Mouse (Mus musculus) liver, embryonic 16.5 days (tissue): Measurements from ENCODE around the gene Fcgr3. TPM values are rescaled to one million over a fixed set of nuclear protein-coding genes. Genes with fewer than 3 reads are reported as not detected.
A peak's percentile ranks its signal among the peaks of the same experiment; 100 is the strongest.
"Not testable (repeated sequence)": the region's sequence is repeated elsewhere in the genome, so short reads cannot be mapped to it uniquely, and the experiment has no call there.

Source experiments
- ATAC-seq: fragments of 200-750 bp; cut with Nextera tagmentation; 2 replicates; pipeline ENCODE4 v1.8.0; 2017; ENCODE audit warnings: low read depth, mild to moderate bottlenecking, moderate number of reproducible peaks, moderate library complexity
- H3K27ac ChIP-seq: fragments of 300-500 bp; sonication (generic); 2 replicates; pipeline ENCODE4 v1.5.1; 2014; ENCODE audit warnings: mild to moderate bottlenecking, low read length
- H3K27me3 ChIP-seq: fragments of 300-500 bp; sonication (generic); 2 replicates; pipeline ENCODE4 v1.6.1; 2014; ENCODE audit warnings: low read depth, low read length, mixed read lengths; ENCODE audit not compliant: control insufficient read depth, insufficient read depth
- H3K36me3 ChIP-seq: fragments of 300-500 bp; sonication (generic); 2 replicates; pipeline ENCODE4 v1.6.1; 2014; ENCODE audit warnings: mild to moderate bottlenecking; ENCODE audit not compliant: control insufficient read depth, insufficient read depth
- H3K4me1 ChIP-seq: fragments of 300-500 bp; sonication (generic); 2 replicates; pipeline ENCODE4 v1.6.1; 2014; ENCODE audit warnings: low read depth, low read length, mixed read lengths; ENCODE audit not compliant: control insufficient read depth
- H3K4me2 ChIP-seq: fragments of 300-500 bp; sonication (generic); 2 replicates; pipeline ENCODE4 v1.6.1; 2014; ENCODE audit warnings: low read depth, low read length, mixed read lengths
- H3K4me3 ChIP-seq: fragments of 300-500 bp; sonication (generic); 2 replicates; pipeline ENCODE4 v1.5.1; 2014; ENCODE audit warnings: low read depth, mild to moderate bottlenecking, low read length
- H3K9ac ChIP-seq: fragments of 300-500 bp; sonication (generic); 2 replicates; pipeline ENCODE4 v1.6.1; 2014; ENCODE audit warnings: low read depth, low read length
- H3K9me3 ChIP-seq: fragments of 300-500 bp; sonication (generic); replicated peaks from 2 replicates; pipeline ENCODE4 v1.6.1; 2016; ENCODE audit warnings: low read length; ENCODE audit not compliant: control insufficient read depth
- WGBS: fragments of 180-500 bp; shearing (Covaris S2); extraction: QIAGEN DNeasy Blood & Tissue Kit; methylation state at CpG from one replicate; pipeline ENCODE4 v1.1.7; 2014; ENCODE audit not compliant: insufficient replicate concordance; 5-methylcytosine and 5-hydroxymethylcytosine counted together
- polyA plus RNA-seq: library from polyadenylated mRNA; unstranded; fragments of >200 nt; fragmentation: Nextera tagmentation; extraction: Ambion mirVana; gene quantifications from 2 replicates; pipeline ENCODE4 v1.2.1, GENCODE M21; 2015

Gene Fcgr3
- 28.6 and 30.3 TPM in 2 replicates for polyA plus RNA-seq

GRCm38 (mm10) chr1:171064491-171065242, at the start of gene Fcgr3:
Gene Fcgr3, minus strand, starts transcription at chr1:171064935.
- not testable (repeated sequence) for H3K27ac ChIP-seq, H3K36me3 ChIP-seq, H3K9ac ChIP-seq, H3K9me3 ChIP-seq
- Histone ChIP-seq H3K27me3 (peaks cover 20% of the 10 kb centered on the region), H3K4me3 (peak within 1 kb of the TSS; percentile 45), H3K4me1 (peaks cover 12% of the 10 kb centered on the region), H3K4me2 (peak within 1 kb of the TSS; percentile 59)
- ATAC-seq = peak; percentile 59
- under 1% methylated on average over 40 of the region's 75 CpGs for WGBS

DNA sequence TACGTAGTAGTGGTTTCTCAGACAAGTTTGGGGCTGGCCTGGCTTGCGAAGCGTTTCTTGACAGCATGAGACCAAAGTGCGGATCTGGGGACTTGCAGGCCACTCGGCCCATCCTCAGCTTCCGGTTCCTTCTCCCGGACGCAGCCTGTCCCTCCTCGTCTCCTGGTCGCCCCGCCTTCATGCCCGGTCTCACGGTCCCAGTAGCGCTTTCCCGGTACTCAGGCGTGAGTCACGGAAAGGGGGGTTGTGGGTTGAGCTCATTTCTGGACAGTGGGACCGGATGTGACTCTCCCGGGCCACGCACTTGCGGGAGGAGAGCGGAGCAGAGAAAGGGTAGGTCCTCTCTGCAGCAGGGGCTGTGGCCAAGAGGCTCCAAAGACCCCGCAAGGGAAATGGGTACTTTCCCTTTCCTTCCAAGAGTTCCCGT, 49.2 kb upstream of the Fcgr3 start, which contains the start of gene Cfap126:
TSS of gene Cfap126 (plus strand) at position 46 of the 427 bp plus-strand sequence.
- no peaks in the 10 kb centered on the region for H3K9me3 ChIP-seq
- peak; percentile 31 for ATAC-seq
- under 1% methylated on average over 24 of the region's 24 CpGs for WGBS
- peak within 1 kb of the TSS; percentile 68 for H3K4me3 ChIP-seq
- H3K4me1 ChIP-seq = peaks cover 39% of the 10 kb centered on the region
- H3K9ac ChIP-seq = peak within 1 kb of the TSS; percentile 77
- peak within 1 kb of the TSS; percentile 76 for H3K27ac ChIP-seq
- peak within 1 kb of the TSS; percentile 88 for H3K4me2 ChIP-seq
- no peaks in the 10 kb centered on the region for H3K27me3 ChIP-seq
- H3K36me3 ChIP-seq = no peaks in the 10 kb centered on the region

DNA sequence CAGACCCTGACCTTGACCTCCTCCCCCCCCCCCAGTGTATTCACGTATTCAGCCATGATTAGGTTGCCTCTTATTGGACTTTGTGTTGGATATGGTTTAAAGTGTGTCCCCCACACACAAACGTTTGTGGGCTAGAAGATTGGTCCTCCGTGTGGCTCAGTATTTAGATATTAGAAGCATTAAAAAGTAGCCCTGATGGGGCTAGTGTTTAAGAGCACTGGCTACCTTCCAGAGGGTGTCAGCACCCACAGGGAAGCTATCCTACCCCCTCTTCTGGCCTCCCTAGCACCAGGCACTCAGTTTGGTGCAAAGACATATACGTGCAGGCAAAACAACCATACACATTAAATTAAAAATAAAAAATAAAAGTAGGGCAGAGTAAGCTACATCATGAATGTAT, 48.3 kb upstream of the Fcgr3 start:
- Histone ChIP-seq H3K4me3 (no peak overlapping the region), H3K27ac (no peak overlapping the region), H3K27me3 (no peaks in the 10 kb centered on the region), H3K9ac (no peak overlapping the region), H3K4me2 (peak overlapping the region; percentile 88; the same call in 1 of the 2 replicates), H3K9me3 (no peaks in the 10 kb centered on the region), H3K4me1 (peaks cover 39% of the 10 kb centered on the region), H3K36me3 (no peaks in the 10 kb centered on the region)
- ATAC-seq = no peak
- 74% methylated on average over 4 of the region's 4 CpGs for WGBS

DNA sequence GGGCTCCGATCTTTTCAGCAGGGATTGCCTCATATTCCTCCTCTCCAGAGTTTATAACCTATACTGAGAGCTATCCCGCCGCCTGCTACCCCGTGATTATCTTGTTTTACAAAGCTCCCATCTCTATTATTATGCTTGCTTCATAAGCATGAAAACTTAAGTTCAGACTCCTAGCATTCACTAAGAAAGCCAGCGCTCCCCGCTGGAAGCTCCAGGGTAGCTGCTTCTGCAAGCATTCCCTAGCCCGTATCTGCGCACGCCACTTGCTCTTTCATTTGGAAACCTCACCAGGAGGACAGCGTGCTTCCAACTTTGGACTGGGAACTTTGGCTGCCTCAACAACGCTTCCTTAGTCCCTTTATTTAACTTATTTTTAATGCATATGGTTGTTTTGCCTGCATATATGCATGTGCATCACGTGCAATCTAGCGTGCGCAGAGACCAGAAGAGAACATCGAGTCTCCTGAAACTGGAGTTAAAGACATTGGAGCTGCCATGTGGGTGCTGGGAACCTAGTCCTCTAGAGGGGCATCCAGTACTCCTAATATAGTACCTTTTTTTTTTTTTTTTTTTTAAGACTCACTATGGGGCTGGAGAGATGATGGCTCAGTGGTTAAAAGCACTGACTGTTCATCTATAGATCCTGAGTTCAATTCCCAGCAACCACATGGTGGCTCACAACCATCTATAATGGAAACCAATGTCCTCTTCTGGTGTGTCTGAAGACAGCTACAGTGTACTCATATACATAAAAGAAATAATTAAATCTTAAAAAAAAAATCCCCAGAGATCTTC, 47.2 kb upstream of the Fcgr3 start:
- no peak; the same call in 1 of the 2 replicates for ATAC-seq
- no peaks in the 10 kb centered on the region for H3K27me3 ChIP-seq

GRCm38 (mm10) chr1:171111020-171111780, 46.5 kb upstream of the Fcgr3 start:
- H3K4me3 ChIP-seq = peak overlapping the region; percentile 79
- peak; percentile 87 for ATAC-seq
- H3K27me3 ChIP-seq = no peaks in the 10 kb centered on the region
- no peaks in the 10 kb centered on the region for H3K36me3 ChIP-seq
- H3K27ac ChIP-seq = peak overlapping the region; percentile 79
- H3K9ac ChIP-seq = peak overlapping the region; percentile 69
- no peaks in the 10 kb centered on the region for H3K9me3 ChIP-seq
- peak overlapping the region; percentile 84 for H3K4me2 ChIP-seq
- under 1% methylated on average over 38 of the region's 38 CpGs for WGBS
- H3K4me1 ChIP-seq = peaks cover 31% of the 10 kb centered on the region

More for the DNA sequence above, 47.2 kb upstream of the Fcgr3 start:
- H3K4me1 ChIP-seq = peaks cover 39% of the 10 kb centered on the region
- no peaks in the 10 kb centered on the region for H3K36me3 ChIP-seq
- H3K4me2 ChIP-seq = peak overlapping the region; percentile 84
- peak overlapping the region; percentile 59 for H3K9ac ChIP-seq
- WGBS = 2% methylated on average over 15 of the region's 15 CpGs
- peak overlapping the region; percentile 79 for H3K27ac ChIP-seq
- no peaks in the 10 kb centered on the region for H3K9me3 ChIP-seq
- H3K4me3 ChIP-seq = peak overlapping the region; percentile 79

DNA sequence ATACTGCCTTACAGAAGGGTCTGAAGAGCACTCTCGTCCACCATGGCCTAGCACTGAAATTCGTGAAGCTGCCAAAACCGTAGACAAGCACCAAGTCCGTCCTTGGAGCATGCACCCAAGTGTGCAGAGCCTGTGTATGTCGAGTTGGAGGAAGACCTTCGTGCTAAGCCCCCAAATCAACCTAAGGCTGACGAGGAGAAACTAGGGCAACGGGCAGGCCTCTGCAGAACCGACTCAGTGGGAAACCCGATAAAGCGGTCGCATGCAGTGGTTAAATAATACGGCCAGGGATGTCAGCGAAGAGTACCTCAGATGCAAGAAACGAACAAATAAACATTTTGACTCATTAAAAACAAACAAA, 45.9 kb upstream of the Fcgr3 start:
- Histone ChIP-seq H3K4me2 (peak overlapping the region; percentile 84), H3K27me3 (no peaks in the 10 kb centered on the region), H3K27ac (no peak overlapping the region), H3K9ac (peak overlapping the region; percentile 48), H3K4me3 (peak overlapping the region; percentile 79), H3K4me1 (peaks cover 25% of the 10 kb centered on the region), H3K9me3 (no peaks in the 10 kb centered on the region), H3K36me3 (no peaks in the 10 kb centered on the region)
- 23% methylated on average over 15 of the region's 15 CpGs for WGBS
- ATAC-seq = no peak

- H3K9me3 ChIP-seq = no peaks in the 10 kb centered on the region
- peak; percentile 26 for ATAC-seq
- H3K4me2 ChIP-seq = 0 out of 2 replicates have a peak overlapping the region, but pooled peaks have one; percentile 1
- H3K27ac ChIP-seq = peak overlapping the region; percentile 6; the same call in 1 of the 2 replicates
- no peaks in the 10 kb centered on the region for H3K27me3 ChIP-seq
- peaks cover 25% of the 10 kb centered on the region for H3K4me1 ChIP-seq
- no peak overlapping the region for H3K4me3 ChIP-seq
- H3K36me3 ChIP-seq = no peaks in the 10 kb centered on the region
- WGBS = 43% methylated on average over 9 of the region's 9 CpGs
- H3K9ac ChIP-seq = no peak overlapping the region
Observed at GRCm38 (mm10) chr1:171109620-171110019, 44.9 kb upstream of the Fcgr3 start.

GRCm38 (mm10) chr1:171105226-171105625, 40.5 kb upstream of the Fcgr3 start:
- peaks cover 17% of the 10 kb centered on the region for H3K4me1 ChIP-seq
- no peak overlapping the region for H3K9ac ChIP-seq

More at GRCm38 (mm10) chr1:171105226-171105625, 40.5 kb upstream of the Fcgr3 start:
- no peaks in the 10 kb centered on the region for H3K36me3 ChIP-seq
- WGBS = 68% methylated on average over 6 of the region's 6 CpGs
- H3K27me3 ChIP-seq = no peaks in the 10 kb centered on the region
- H3K4me2 ChIP-seq = no peak overlapping the region
- no peaks in the 10 kb centered on the region for H3K9me3 ChIP-seq
- no peak for ATAC-seq
- H3K27ac ChIP-seq = no peak overlapping the region
- H3K4me3 ChIP-seq = no peak overlapping the region
